In genomic region chr1:171263185-171263611, GRCm38 (mm10) we compare ENCODE assay signal across 9 mouse cellular contexts. TPM values are rescaled to one million over a fixed set of nuclear protein-coding genes. Genes with fewer than 3 reads are reported as not detected.
DNase-seq lines count a peak whose midpoint lies in the region; ATAC-seq and TF ChIP-seq lines count a peak whose summit lies in the region.
"Had no signal": no experiment of that assay in that cellular context is flagged by ENCODE, and none has a peak within 500 bp of the region (broad histone marks: within the 10 kb centered on the region; RNA-seq: fewer than 3 reads in every experiment).

No protein-coding gene starts in this region.

- peaks cover 4 to 13% of the 10 kb centered on the region in 2 experiments for H3K4me1 ChIP-seq in heart, embryonic 14.5 days (ENCODE audit: control insufficient read depth in 2 of 2, insufficient read depth in 2 of 2, low read length in 2 of 2)
- H3K4me1 ChIP-seq in midbrain, postnatal 0 days (ENCODE audit: insufficient read depth, low read length) = peaks cover 5% of the 10 kb centered on the region; the same call in 1 of the 2 replicates

- peak; percentile 86 for ATAC-seq in heart, embryonic 14.5 days (ENCODE audit: insufficient number of reproducible peaks, insufficient read depth, low FRiP score, low read depth)
- peak; percentile 95 for ATAC-seq in midbrain, postnatal 0 days (ENCODE audit: low FRiP score)

- peak overlapping the region; percentile 97 to 98 for H3K27ac ChIP-seq in heart, embryonic 14.5 days (replicated peaks in 1 of 2; ENCODE audit: control insufficient read depth in 1 of 2, insufficient read depth in 1 of 2, low read depth in 2 of 2, low read length in 2 of 2)
- peak overlapping the region; percentile 59 for H3K27ac ChIP-seq in midbrain, postnatal 0 days (ENCODE audit: low read depth, low read length)

- TF ChIP-seq CTCF in brain, embryonic 14.5 days (IDR thresholded peaks at IDR 0.05; ENCODE audit: borderline replicate concordance, extremely low read depth, insufficient read depth, insufficient read length) = no peak
- no peak for TF ChIP-seq CTCF in midbrain, postnatal 0 days (IDR thresholded peaks at IDR 0.05)

- H3K9ac ChIP-seq in heart, embryonic 14.5 days (ENCODE audit: low read length) = peak overlapping the region; percentile 70; the same call in 1 of the 2 replicates
- no peak overlapping the region for H3K9ac ChIP-seq in midbrain, postnatal 0 days (replicated peaks; ENCODE audit: low read length, poor library complexity, severe bottlenecking)

- 3% methylated on average over 2 of the region's 2 CpGs for WGBS in heart, embryonic 14.5 days
- 0% methylated on average over 2 of the region's 2 CpGs for WGBS in midbrain, postnatal 0 days

- intact Hi-C loops in left cerebral cortex, postnatal 4 days (cut with DNase I) = no loop called here

- TF ChIP-seq POLR2A in brain, embryonic 14.5 days (IDR thresholded peaks at IDR 0.05; ENCODE audit: borderline replicate concordance, extremely low read depth, insufficient read depth, insufficient read length, poor library complexity, severe bottlenecking) = no peak

- H3K9me3 ChIP-seq in heart, embryonic 14.5 days (ENCODE audit: control insufficient read depth, low read length) = no peaks in the 10 kb centered on the region
- no peaks in the 10 kb centered on the region for H3K9me3 ChIP-seq in midbrain, postnatal 0 days (ENCODE audit: low read length)

- H3K36me3 ChIP-seq in heart, embryonic 14.5 days (ENCODE audit: control insufficient read depth, insufficient read depth, low read length) = no peaks in the 10 kb centered on the region
- no peaks in the 10 kb centered on the region for H3K36me3 ChIP-seq in midbrain, postnatal 0 days (ENCODE audit: insufficient read depth, low read length)

- H3K27me3 ChIP-seq in heart, embryonic 14.5 days (ENCODE audit: control insufficient read depth, insufficient read depth, low read length) = no peaks in the 10 kb centered on the region
- no peaks in the 10 kb centered on the region for H3K27me3 ChIP-seq in midbrain, postnatal 0 days (ENCODE audit: insufficient read depth, low read length)

- peak overlapping the region; percentile 8 to 29; a peak in 2 of 4 replicates for H3K4me3 ChIP-seq in heart, embryonic 14.5 days (ENCODE audit: control insufficient read depth in 1 of 2, insufficient read depth in 1 of 2, low read depth in 1 of 2, low read length in 2 of 2)
- no peak overlapping the region for H3K4me3 ChIP-seq in midbrain, postnatal 0 days (ENCODE audit: low read depth, low read length)
- H3K4me3 ChIP-seq: erythroblast, embryonic 14.5 days had no signal

- DNase-seq in cerebellum, adult 11-12 months = peak; percentile 19
- DNase-seq in cerebellum, postnatal 4 days (ENCODE audit: low spot score in 2 of 2) = no peak
- peak; percentile 96 for DNase-seq in brain, embryonic 14.5 days (ENCODE audit: low read depth)
- peak; percentile 66 for DNase-seq in left cerebral cortex, postnatal 4 days
- DNase-seq in midbrain, postnatal 0 days (ENCODE audit: low spot score) = peak; percentile 93
- DNase-seq in urinary bladder, postnatal 14 days (ENCODE audit: low spot score) = no peak
- DNase-seq in thymus, postnatal 4 days = no peak

- peak overlapping the region; percentile 60 for H3K4me2 ChIP-seq in heart, embryonic 14.5 days (ENCODE audit: low read length)
- H3K4me2 ChIP-seq in midbrain, postnatal 0 days (ENCODE audit: low read depth, low read length, poor library complexity, severe bottlenecking) = peak overlapping the region; percentile 32

RNA-seq across cellular contexts. Expression of gene B4galt3, which starts 6.9 kb away (rescaled TPM):
- polyA plus RNA-seq in brain, embryonic 14.5 days (2012; rRNA removed) = 101 and 122 TPM in 2 replicates
- polyA plus RNA-seq in heart, embryonic 14.5 days (2014; fragmentation: Nextera tagmentation; extraction: Ambion mirVana) = 52.8 and 55.6 TPM in 2 replicates
- total RNA-seq in left cerebral cortex, postnatal 4 days (2021) = 10 to 100 TPM; 74.2 to 87.8 TPM
- 77.0 and 94.9 TPM in 2 replicates for total RNA-seq in midbrain, postnatal 0 days (2014; rRNA removed)
- polyA plus RNA-seq in midbrain, postnatal 0 days (2015; fragmentation: Nextera tagmentation; extraction: Ambion mirVana) = 109 and 110 TPM in 2 replicates

RNA-seq across cellular contexts. Expression of gene Ndufs2, which starts 12.0 kb away (rescaled TPM):
- polyA plus RNA-seq in brain, embryonic 14.5 days (2012; rRNA removed) = 130 and 153 TPM in 2 replicates
- polyA plus RNA-seq in heart, embryonic 14.5 days (2014; fragmentation: Nextera tagmentation; extraction: Ambion mirVana) = 541 and 561 TPM in 2 replicates
- 100 to 1,000 TPM; 183 to 186 TPM for total RNA-seq in left cerebral cortex, postnatal 4 days (2021)
- total RNA-seq in midbrain, postnatal 0 days (2014; rRNA removed) = 224 and 230 TPM in 2 replicates
- 221 and 244 TPM in 2 replicates for polyA plus RNA-seq in midbrain, postnatal 0 days (2015; fragmentation: Nextera tagmentation; extraction: Ambion mirVana)

RNA-seq across cellular contexts. Expression of gene Adamts4, which starts 13.0 kb away (rescaled TPM):
- polyA plus RNA-seq in brain, embryonic 14.5 days (2012; rRNA removed) = 4.1 and 4.6 TPM in 2 replicates
- 2.8 and 3.0 TPM in 2 replicates for polyA plus RNA-seq in heart, embryonic 14.5 days (2014; fragmentation: Nextera tagmentation; extraction: Ambion mirVana)
- total RNA-seq in left cerebral cortex, postnatal 4 days (2021) = 1 to 10 TPM; 4.2 to 5.3 TPM
- total RNA-seq in midbrain, postnatal 0 days (2014; rRNA removed) = 5.2 and 8.2 TPM in 2 replicates
- 3.4 and 4.2 TPM in 2 replicates for polyA plus RNA-seq in midbrain, postnatal 0 days (2015; fragmentation: Nextera tagmentation; extraction: Ambion mirVana)
- polyA plus RNA-seq: erythroblast, embryonic 14.5 days had no signal

RNA-seq across cellular contexts. Expression of gene Ppox, which starts 17.8 kb away (rescaled TPM):
- 70.7 and 111 TPM in 2 replicates for polyA plus RNA-seq in brain, embryonic 14.5 days (2012; rRNA removed)
- 42.9 and 44.8 TPM in 2 replicates for polyA plus RNA-seq in heart, embryonic 14.5 days (2014; fragmentation: Nextera tagmentation; extraction: Ambion mirVana)
- total RNA-seq in left cerebral cortex, postnatal 4 days (2021) = 10 to 100 TPM; 19.6 to 25.4 TPM
- 36.5 and 45.9 TPM in 2 replicates for total RNA-seq in midbrain, postnatal 0 days (2014; rRNA removed)
- 31.3 and 32.6 TPM in 2 replicates for polyA plus RNA-seq in midbrain, postnatal 0 days (2015; fragmentation: Nextera tagmentation; extraction: Ambion mirVana)

RNA-seq across cellular contexts. Expression of gene Usp21, which starts 24.6 kb away (rescaled TPM):
- polyA plus RNA-seq in brain, embryonic 14.5 days (2012; rRNA removed) = 110 and 136 TPM in 2 replicates
- 43.2 and 45.5 TPM in 2 replicates for polyA plus RNA-seq in heart, embryonic 14.5 days (2014; fragmentation: Nextera tagmentation; extraction: Ambion mirVana)
- 10 to 100 TPM; 60.4 to 66.4 TPM for total RNA-seq in left cerebral cortex, postnatal 4 days (2021)
- 59.5 and 65.9 TPM in 2 replicates for total RNA-seq in midbrain, postnatal 0 days (2014; rRNA removed)
- polyA plus RNA-seq in midbrain, postnatal 0 days (2015; fragmentation: Nextera tagmentation; extraction: Ambion mirVana) = 81.0 and 82.6 TPM in 2 replicates

Comparison
In these comparisons a context has a peak if more than half of its experiments do, and no peak if none do; other contexts are left out.
1. DNase-seq: peak in cerebellum, adult 11-12 months (single experiment), brain, embryonic 14.5 days (single experiment), left cerebral cortex, postnatal 4 days (single experiment) and midbrain, postnatal 0 days (single experiment); none in cerebellum, postnatal 4 days (0 of 2), urinary bladder, postnatal 14 days (single experiment) and thymus, postnatal 4 days (single experiment).